Mouse (Mus musculus) small intestine, adult 2 months (tissue): ENCODE results near the gene Tpst1. TPM values are rescaled to one million over a fixed set of nuclear protein-coding genes. Genes with fewer than 3 reads are reported as not detected.

Experiments used
- H3K27ac ChIP-seq: fragments of 200-500 bp; 2 replicates; pipeline ENCODE4 v1.5.1; 2012; ENCODE audit warnings: low read depth, low read length, control low read depth, inconsistent platforms; ENCODE audit not compliant: insufficient read depth
- H3K27me3 ChIP-seq: fragments of 200-500 bp; 2 replicates; pipeline ENCODE4 v1.6.1; 2012; ENCODE audit warnings: mild to moderate bottlenecking, moderate library complexity, low read length, inconsistent platforms; ENCODE audit not compliant: control insufficient read depth, insufficient read depth
- H3K36me3 ChIP-seq: fragments of 200-500 bp; 2 replicates; pipeline ENCODE4 v1.6.1; 2012; ENCODE audit warnings: mild to moderate bottlenecking, low read length, control low read depth, inconsistent platforms; ENCODE audit not compliant: control insufficient read depth, insufficient read depth
- H3K4me1 ChIP-seq: fragments of 200-500 bp; 2 replicates; pipeline ENCODE4 v1.6.1; 2012; ENCODE audit warnings: low read length, inconsistent platforms, mixed read lengths; ENCODE audit not compliant: control insufficient read depth, insufficient read depth, insufficient read length
- H3K4me3 ChIP-seq: fragments of 200-500 bp; 2 replicates; pipeline ENCODE4 v1.5.1; 2012; ENCODE audit warnings: low read depth, mild to moderate bottlenecking, control low read depth, inconsistent platforms, low read length, moderate library complexity
- CTCF ChIP-seq: fragments of 200-500 bp; IDR thresholded peaks from 2 replicates; pipeline ENCODE4 v1.5.1; 2012; ENCODE audit warnings: low read depth, mild to moderate bottlenecking, control low read depth, inconsistent platforms, low read length, moderate library complexity, mixed read lengths; ENCODE audit not compliant: insufficient replicate concordance, insufficient read length; ENCODE audit errors: extremely low read depth
- POLR2A ChIP-seq: fragments of 200-500 bp; IDR thresholded peaks from 2 replicates; pipeline ENCODE4 v1.6.1; 2012; ENCODE audit warnings: low read depth, mild to moderate bottlenecking, control low read depth, inconsistent platforms, low read length, moderate library complexity
- WGBS: fragments of 180-500 bp; shearing (Covaris S2); methylation state at CpG from one replicate; pipeline ENCODE4 v1.1.7; 2018; 5-methylcytosine and 5-hydroxymethylcytosine counted together
- polyA plus RNA-seq: library from polyadenylated mRNA; depleted of rRNA; stranded (reverse); fragments of >200 nt; gene quantifications from 2 replicates; pipeline ENCODE4 v1.2.3, GENCODE M21; 2012

The Tpst1 gene
- polyA plus RNA-seq, 1 experiment, result 4.8 TPM

DNA sequence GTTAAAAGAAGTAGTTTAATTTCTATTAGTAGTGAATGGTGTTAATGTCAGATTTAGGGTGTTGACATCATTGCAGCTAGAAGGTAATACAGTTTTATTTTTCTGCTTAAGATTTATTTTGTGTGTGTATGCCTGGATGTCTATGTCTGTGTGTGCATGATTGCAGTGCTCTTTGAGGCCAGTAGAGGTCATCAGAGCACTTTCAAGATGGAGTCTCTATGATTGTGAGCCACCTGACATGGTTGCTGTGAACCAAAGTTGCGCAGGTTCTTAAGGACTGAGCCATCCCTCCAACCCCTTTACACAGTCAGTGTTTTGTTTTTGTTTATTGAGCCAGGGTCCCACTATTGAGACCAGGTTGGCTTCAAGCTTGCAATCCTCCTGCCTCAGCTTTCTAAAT lies 7.5 kb upstream of the Tpst1 start:
- Histone ChIP-seq H3K27ac (no peak overlapping the region), H3K4me1 (no peaks in the 10 kb centered on the region), H3K4me3 (no peak overlapping the region), H3K36me3 (no peaks in the 10 kb centered on the region), H3K27me3 (no peaks in the 10 kb centered on the region)
- WGBS, result 94% methylated on average over 1 of the region's 1 CpGs
- TF ChIP-seq CTCF (no peak), POLR2A (no peak)

DNA sequence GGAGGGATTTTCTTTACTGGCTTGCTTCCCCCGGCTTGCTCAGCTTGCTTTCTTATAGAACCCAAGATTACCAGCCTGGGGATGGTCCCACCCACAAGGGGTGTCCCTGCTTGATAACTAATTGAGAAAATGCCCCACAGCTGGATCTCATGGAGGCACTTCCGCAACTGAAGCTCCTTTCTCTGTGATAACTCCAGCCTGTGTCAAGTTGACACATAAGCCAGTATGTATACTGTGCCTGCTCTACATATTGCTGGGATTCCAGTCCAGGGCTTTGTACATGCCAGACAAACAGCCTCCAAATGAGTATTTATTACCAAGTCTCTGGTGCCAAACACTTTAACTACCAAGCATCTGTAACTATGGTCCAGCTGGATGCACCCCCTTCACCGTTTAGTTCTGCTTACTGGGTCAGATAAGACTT lies 5.3 kb upstream of the Tpst1 start:
- TF ChIP-seq CTCF, result no peak
- no peak for TF ChIP-seq POLR2A
- WGBS, result 66% methylated on average over 3 of the region's 3 CpGs

DNA sequence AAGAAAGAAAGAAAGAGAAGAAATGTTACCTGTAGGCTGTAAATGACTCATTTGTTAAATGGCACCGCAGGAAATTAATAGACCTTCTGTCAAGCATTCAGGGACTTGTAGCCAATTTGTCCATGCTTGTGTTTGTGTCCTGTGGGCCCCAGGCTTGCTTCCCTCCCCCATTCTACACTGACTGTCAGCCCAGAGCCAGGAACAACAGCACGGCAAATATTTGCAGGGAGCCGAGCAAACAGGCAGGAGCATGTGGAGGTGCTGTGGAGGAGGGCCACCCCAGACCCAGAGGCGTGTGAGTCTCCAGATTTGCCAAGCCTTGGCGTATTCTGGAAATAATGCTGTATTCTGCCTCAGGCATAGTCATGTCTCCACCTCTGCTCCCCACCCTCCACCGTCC lies 1.4 kb downstream of the Tpst1 start:
- H3K4me3 ChIP-seq, result no peak overlapping the region
- H3K27me3 ChIP-seq, result peaks cover 4% of the 10 kb centered on the region
- WGBS, result 41% methylated on average over 6 of the region's 6 CpGs
- H3K36me3 ChIP-seq, result no peaks in the 10 kb centered on the region
- H3K4me1 ChIP-seq, result no peaks in the 10 kb centered on the region
- TF ChIP-seq CTCF (no peak), POLR2A (no peak)
- no peak overlapping the region for H3K27ac ChIP-seq

More for the DNA sequence above, 5.3 kb upstream of the Tpst1 start:
- Histone ChIP-seq H3K4me1 (no peaks in the 10 kb centered on the region), H3K36me3 (no peaks in the 10 kb centered on the region), H3K27ac (no peak overlapping the region), H3K4me3 (no peak overlapping the region), H3K27me3 (no peaks in the 10 kb centered on the region)

DNA sequence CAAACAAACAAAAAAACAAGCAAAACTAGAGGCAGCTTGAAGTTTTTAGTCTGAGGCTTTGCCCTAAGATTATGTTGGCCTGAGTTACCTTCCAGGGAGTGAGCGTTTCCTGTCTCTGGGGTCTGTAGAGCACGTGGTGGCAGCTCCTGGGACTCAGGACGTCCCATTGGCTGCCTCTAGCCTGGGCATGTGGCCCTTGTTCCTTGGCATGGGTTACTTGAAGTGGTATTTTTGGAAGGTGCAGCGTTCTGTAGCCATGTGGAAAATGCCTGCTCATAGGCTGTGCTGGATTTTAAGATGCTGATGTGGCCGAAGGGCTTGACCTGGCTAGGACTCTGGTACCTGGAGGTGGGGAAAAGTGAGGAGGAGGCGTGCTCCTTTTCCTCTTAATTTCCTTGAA lies 3.3 kb downstream of the Tpst1 start:
- Histone ChIP-seq H3K4me1 (peaks cover 5% of the 10 kb centered on the region; the same call in 1 of the 2 replicates), H3K4me3 (no peak overlapping the region), H3K27me3 (peaks cover 9% of the 10 kb centered on the region), H3K27ac (no peak overlapping the region), H3K36me3 (no peaks in the 10 kb centered on the region)
- TF ChIP-seq POLR2A, result no peak
- WGBS, result 71% methylated on average over 6 of the region's 6 CpGs

DNA sequence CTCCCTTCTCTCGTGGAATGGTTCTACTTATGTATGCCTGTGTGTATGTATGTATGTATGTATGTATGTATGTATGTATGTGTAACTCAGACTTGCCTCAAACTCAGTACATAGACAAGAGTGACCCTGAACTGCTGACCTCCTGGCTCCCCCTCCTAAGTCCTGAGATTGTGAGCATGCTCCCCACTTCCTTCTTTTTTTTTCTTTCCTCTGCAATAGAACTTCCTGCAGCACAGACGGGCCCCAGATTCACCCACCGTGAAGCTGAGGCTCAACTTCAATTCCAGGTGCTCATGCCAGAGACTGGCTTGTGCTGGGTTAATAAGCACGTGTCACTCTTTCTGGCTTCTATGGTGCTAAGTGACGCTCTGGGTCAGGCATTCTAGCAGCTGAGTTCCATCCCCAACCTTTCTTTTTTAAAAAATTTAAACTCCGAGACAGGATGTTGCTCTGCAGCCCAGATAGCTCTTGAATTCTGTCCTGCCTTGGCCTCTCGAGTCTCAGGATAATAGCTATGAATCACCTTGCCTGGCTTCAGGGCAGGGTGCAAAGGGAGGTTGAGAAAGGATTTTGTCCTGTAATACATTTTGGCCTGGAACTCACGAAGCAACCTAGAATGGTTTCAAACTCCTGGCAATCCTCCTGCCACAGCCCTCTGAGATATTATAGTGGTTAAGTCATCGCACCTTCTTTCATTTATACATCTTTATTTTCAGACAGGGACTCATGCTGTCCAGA lies 5.1 kb downstream of the Tpst1 start:
- Histone ChIP-seq H3K4me1 (peaks cover 5% of the 10 kb centered on the region; the same call in 1 of the 2 replicates), H3K27me3 (peaks cover 9% of the 10 kb centered on the region), H3K27ac (no peak overlapping the region), H3K36me3 (no peaks in the 10 kb centered on the region), H3K4me3 (no peak overlapping the region)
- WGBS, result 46% methylated on average over 9 of the region's 9 CpGs
- no peak for TF ChIP-seq CTCF

DNA sequence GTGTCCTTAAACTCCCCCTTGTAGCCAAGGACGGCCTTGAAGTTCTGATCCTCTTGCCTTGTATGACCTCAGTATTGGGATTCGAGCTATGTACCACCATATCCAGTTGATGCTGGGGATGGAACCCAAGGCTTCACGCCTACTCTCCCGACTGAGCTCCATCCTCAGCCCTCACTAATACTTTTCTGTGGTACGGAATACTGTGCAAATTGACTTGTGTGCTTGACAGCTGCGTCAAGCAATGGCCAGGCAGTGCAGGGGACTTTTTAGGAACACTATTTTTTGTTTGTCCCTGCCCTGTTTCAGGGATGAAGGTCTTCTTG lies 5.7 kb downstream of the Tpst1 start:
- H3K36me3 ChIP-seq, result no peaks in the 10 kb centered on the region
- H3K4me1 ChIP-seq, result peaks cover 5% of the 10 kb centered on the region; the same call in 1 of the 2 replicates
- WGBS, result 39% methylated on average over 6 of the region's 6 CpGs
- H3K4me3 ChIP-seq, result peak overlapping the region; percentile 79
- TF ChIP-seq POLR2A (no peak), CTCF (no peak)
- H3K27ac ChIP-seq, result no peak overlapping the region
- H3K27me3 ChIP-seq, result peaks cover 9% of the 10 kb centered on the region

DNA sequence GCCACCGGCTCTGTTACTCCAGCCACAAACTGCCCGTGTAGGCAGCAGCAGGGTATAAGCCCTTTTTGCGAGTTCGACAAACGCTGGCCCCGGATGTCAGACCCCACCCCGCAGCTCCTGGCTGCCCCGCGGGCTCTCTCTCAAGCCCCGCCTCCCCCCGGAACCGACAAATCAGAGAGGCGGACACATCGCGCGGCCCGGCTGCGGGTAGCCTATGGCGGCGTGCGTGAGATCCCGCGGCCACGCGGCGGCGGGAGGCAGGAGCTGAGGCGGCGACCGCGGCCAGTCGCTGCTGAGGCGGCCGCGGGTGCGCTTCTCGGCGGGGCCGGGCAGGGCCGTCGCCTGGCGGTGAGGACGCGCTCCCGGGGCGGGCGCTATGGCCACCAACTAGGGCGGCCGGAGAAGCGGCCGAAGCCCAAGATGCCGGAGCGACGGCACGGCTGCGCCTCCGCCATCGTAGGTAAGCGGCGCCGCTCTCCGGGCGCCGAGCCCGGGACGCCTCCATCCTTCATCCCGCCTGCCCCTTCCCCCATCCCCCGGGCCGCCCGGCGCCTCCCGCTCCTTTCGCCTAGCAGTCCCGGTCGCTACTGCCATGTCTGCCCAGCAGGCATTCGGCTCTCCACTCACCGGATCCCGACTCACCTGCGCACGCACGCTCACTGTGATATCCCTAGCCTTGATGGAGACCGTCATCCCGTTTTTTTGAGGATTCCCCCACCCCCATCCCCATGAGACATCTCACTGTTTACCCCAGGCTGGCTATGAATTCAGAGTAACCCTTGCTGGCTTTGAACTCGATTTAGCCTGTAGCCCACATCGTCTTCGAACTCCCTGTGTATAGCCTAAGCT lies 6.3 kb downstream of the Tpst1 start:
- peaks cover 5% of the 10 kb centered on the region; the same call in 1 of the 2 replicates for H3K4me1 ChIP-seq
- peak overlapping the region; percentile 79 for H3K4me3 ChIP-seq
- TF ChIP-seq POLR2A, result peak; percentile 85
- no peak for TF ChIP-seq CTCF
- WGBS, result 2% methylated on average over 83 of the region's 86 CpGs
- H3K36me3 ChIP-seq, result no peaks in the 10 kb centered on the region
- no peak overlapping the region for H3K27ac ChIP-seq
- H3K27me3 ChIP-seq, result peaks cover 9% of the 10 kb centered on the region
